Mouse (Mus musculus) MEL (cell line): ENCODE measurements around the gene Etnk2.

ENCODE experiments used
- BHLHE40 ChIP-seq: IDR thresholded peaks from 2 replicates; pipeline ENCODE4 v1.6.1; 2012; ENCODE audit warnings: low read depth, mild to moderate bottlenecking, inconsistent platforms, low read length, improper control_type of control experiment, borderline replicate concordance
- CTCF ChIP-seq, 3 experiments: IDR thresholded peaks in 2 of 3; conservative IDR thresholded peaks in 1 of 3; 2 replicates each; pipeline ENCODE4 v1.5.1; 2011 to 2012; ENCODE audit warnings: low read length in 3 of 3, low read depth in 2 of 3, mild to moderate bottlenecking in 2 of 3, improper control_type of control experiment in 1 of 3, inconsistent platforms in 1 of 3, mixed read lengths in 1 of 3, moderate library complexity in 1 of 3; ENCODE audit not compliant: control insufficient read depth in 1 of 3, insufficient read depth in 1 of 3, poor library complexity in 1 of 3, severe bottlenecking in 1 of 3
- ELF1 ChIP-seq: IDR thresholded peaks from 2 replicates; pipeline ENCODE4 v1.6.1; 2014; ENCODE audit warnings: low read depth, mild to moderate bottlenecking, inconsistent platforms, low read length, improper control_type of control experiment, moderate library complexity
- EP300 ChIP-seq, 2 experiments: IDR thresholded peaks; 2 replicates each; pipeline ENCODE4 v1.6.1; 2011; ENCODE audit warnings: improper control_type of control experiment in 2 of 2, low read length in 2 of 2, low read depth in 1 of 2, mild to moderate bottlenecking in 1 of 2
- GATA1 ChIP-seq: IDR thresholded peaks from 2 replicates; pipeline ENCODE4 v1.6.1; 2011; ENCODE audit warnings: low read depth, low read length, improper control_type of control experiment
- MYB ChIP-seq: IDR thresholded peaks from 2 replicates; pipeline ENCODE4 v1.6.1; 2011; ENCODE audit warnings: mild to moderate bottlenecking, low read depth, low read length, improper control_type of control experiment
- TAL1 ChIP-seq: IDR thresholded peaks from 2 replicates; pipeline ENCODE4 v1.6.1; 2012; ENCODE audit warnings: mild to moderate bottlenecking, inconsistent platforms, low read length, moderate library complexity, mixed read lengths
- TCF12 ChIP-seq: IDR thresholded peaks from 2 replicates; pipeline ENCODE4 v1.6.1; 2014; ENCODE audit warnings: low read depth, mild to moderate bottlenecking, inconsistent platforms, low read length, improper control_type of control experiment, moderate library complexity
- USF1 ChIP-seq: IDR thresholded peaks from 2 replicates; pipeline ENCODE4 v1.6.1; 2014; ENCODE audit warnings: low read depth, mild to moderate bottlenecking, inconsistent platforms, low read length, improper control_type of control experiment, moderate library complexity
- ZC3H11A ChIP-seq: IDR thresholded peaks from 2 replicates; pipeline ENCODE4 v1.6.1; 2012; ENCODE audit warnings: low read depth, mild to moderate bottlenecking, inconsistent platforms, low read length, improper control_type of control experiment
- ZKSCAN1 ChIP-seq: IDR thresholded peaks from 2 replicates; pipeline ENCODE4 v1.6.1; 2012; ENCODE audit warnings: low read depth, mild to moderate bottlenecking, inconsistent platforms, low read length, improper control_type of control experiment, moderate library complexity

GRCm38 (mm10) chr1:133347693-133348520 lies 15.5 kb upstream of the Etnk2 start:
- TF ChIP-seq ELF1 (no peak), CTCF (IDR thresholded peaks at IDR 0.05 in 2 of 3, conservative IDR thresholded peaks at IDR 0.05 in 1 of 3; ENCODE audit: control insufficient read depth in 1 of 3, insufficient read depth in 1 of 3, low read depth in 2 of 3, low read length in 3 of 3, poor library complexity in 1 of 3, severe bottlenecking in 1 of 3) (peak in 1 of 3 experiments; percentile 25; a peak in 1 of 6 replicates), ZKSCAN1 (no peak), USF1 (no peak), TAL1 (no peak), BHLHE40 (no peak), EP300 (IDR thresholded peaks at IDR 0.05; ENCODE audit: low read depth in 1 of 2, low read length in 2 of 2) (no peak), GATA1 (no peak), ZC3H11A (no peak), TCF12 (no peak), MYB (no peak)
